Mouse (Mus musculus) intestine, embryonic 14.5 days (tissue): ENCODE data around the gene Ly6g6f. TPM values are rescaled to one million over a fixed set of nuclear protein-coding genes. Genes with fewer than 3 reads are reported as not detected.

Experiments
- ATAC-seq: fragments of 200-750 bp; cut with Nextera tagmentation; replicated peaks from 2 replicates; pipeline ENCODE4 v1.8.0; 2017; ENCODE audit warnings: low read depth, moderate number of reproducible peaks, moderate TSS enrichment, moderate library complexity; ENCODE audit not compliant: low FRiP score, low TSS enrichment
- DNase-seq: peaks from one replicate; pipeline ENCODE4 v3.0.0-alpha.2; 2018; ENCODE audit warnings: low spot score
- H3K27ac ChIP-seq: fragments of 300-500 bp; sonication (generic); 2 replicates; pipeline ENCODE4 v1.5.1; 2014; ENCODE audit warnings: low read depth, mild to moderate bottlenecking, control low read depth
- H3K27me3 ChIP-seq: fragments of 300-500 bp; sonication (generic); replicated peaks from 2 replicates; pipeline ENCODE4 v1.6.1; 2014; ENCODE audit warnings: low read length, control low read depth; ENCODE audit not compliant: control insufficient read depth, insufficient read depth
- H3K36me3 ChIP-seq: fragments of 300-500 bp; sonication (generic); 2 replicates; pipeline ENCODE4 v1.6.1; 2014; ENCODE audit warnings: low read length, control low read depth; ENCODE audit not compliant: control insufficient read depth, insufficient read depth
- H3K4me1 ChIP-seq: fragments of 300-500 bp; sonication (generic); replicated peaks from 2 replicates; pipeline ENCODE4 v1.6.1; 2014; ENCODE audit warnings: low read length, control low read depth, mixed read lengths; ENCODE audit not compliant: control insufficient read depth, insufficient read depth
- H3K4me2 ChIP-seq: fragments of 300-500 bp; sonication (generic); 2 replicates; pipeline ENCODE4 v1.6.1; 2014; ENCODE audit warnings: low read length
- H3K4me3 ChIP-seq: fragments of 300-500 bp; sonication (generic); 2 replicates; pipeline ENCODE4 v1.5.1; 2014; ENCODE audit warnings: low read depth, low read length, control low read depth, mixed read lengths
- H3K9ac ChIP-seq: fragments of 300-500 bp; sonication (generic); 2 replicates; pipeline ENCODE4 v1.6.1; 2014; ENCODE audit warnings: mild to moderate bottlenecking, low read length
- H3K9me3 ChIP-seq: fragments of 300-500 bp; sonication (generic); 2 replicates; pipeline ENCODE4 v1.6.1; 2016; ENCODE audit warnings: low read length, control low read depth; ENCODE audit not compliant: control insufficient read depth
- WGBS: fragments of 180-500 bp; shearing (Covaris S2); extraction: QIAGEN DNeasy Blood & Tissue Kit; methylation state at CpG from one replicate; pipeline ENCODE4 v1.1.7; 2014; 5-methylcytosine and 5-hydroxymethylcytosine counted together
- polyA plus RNA-seq: library from polyadenylated mRNA; unstranded; fragments of >200 nt; fragmentation: Nextera tagmentation; extraction: Ambion mirVana; gene quantifications from 2 replicates; pipeline ENCODE4 v1.2.1, GENCODE M21; 2014

Ly6g6f gene
- polyA plus RNA-seq, 1 experiment from 2014 or later: not detected

- Histone ChIP-seq H3K4me2 (no peak overlapping the region), H3K4me1 (peaks cover 5% of the 10 kb centered on the region), H3K9ac (no peak overlapping the region), H3K4me3 (no peak overlapping the region), H3K27ac (peak overlapping the region; percentile 9; the same call in 1 of the 2 replicates), H3K9me3 (no peaks in the 10 kb centered on the region), H3K27me3 (no peaks in the 10 kb centered on the region), H3K36me3 (peaks cover 61% of the 10 kb centered on the region)
- DNase-seq (no peak), ATAC-seq (no peak)
- 68% methylated on average over 8 of the region's 8 CpGs for WGBS
Measured at GRCm38 (mm10) chr17:35102299-35102698, 16.9 kb upstream of the Ly6g6f start.

GRCm38 (mm10) chr17:35101161-35101560 lies 15.8 kb upstream of the Ly6g6f start:
- H3K9ac ChIP-seq: no peak overlapping the region
- H3K27ac ChIP-seq: no peak overlapping the region
- H3K4me1 ChIP-seq: peaks cover 5% of the 10 kb centered on the region
- peaks cover 73% of the 10 kb centered on the region for H3K36me3 ChIP-seq
- WGBS: 89% methylated on average over 11 of the region's 11 CpGs
- no peak overlapping the region for H3K4me2 ChIP-seq
- no peak for ATAC-seq
- no peak overlapping the region for H3K4me3 ChIP-seq
- no peaks in the 10 kb centered on the region for H3K27me3 ChIP-seq
- no peaks in the 10 kb centered on the region for H3K9me3 ChIP-seq
- DNase-seq: no peak

- Histone ChIP-seq H3K27ac (no peak overlapping the region), H3K9me3 (no peaks in the 10 kb centered on the region), H3K9ac (no peak overlapping the region), H3K36me3 (peaks cover 78% of the 10 kb centered on the region), H3K4me1 (peaks cover 5% of the 10 kb centered on the region), H3K4me3 (no peak overlapping the region), H3K4me2 (no peak overlapping the region), H3K27me3 (no peaks in the 10 kb centered on the region)
- ATAC-seq: peak; percentile 40
- DNase-seq: no peak
- 61% methylated on average over 10 of the region's 10 CpGs for WGBS
Measured at GRCm38 (mm10) chr17:35100196-35100765, 14.9 kb upstream of the Ly6g6f start.

- ATAC-seq: no peak
- H3K27ac ChIP-seq: no peak overlapping the region
- no peak overlapping the region for H3K4me2 ChIP-seq
- H3K4me1 ChIP-seq: no peaks in the 10 kb centered on the region
- H3K27me3 ChIP-seq: no peaks in the 10 kb centered on the region
- no peak for DNase-seq
- WGBS: 91% methylated on average over 12 of the region's 12 CpGs
- peaks cover 94% of the 10 kb centered on the region for H3K36me3 ChIP-seq
- H3K9me3 ChIP-seq: no peaks in the 10 kb centered on the region
- no peak overlapping the region for H3K4me3 ChIP-seq
- H3K9ac ChIP-seq: no peak overlapping the region
Measured at GRCm38 (mm10) chr17:35097164-35097655, 11.8 kb upstream of the Ly6g6f start.

- H3K27me3 ChIP-seq: no peaks in the 10 kb centered on the region
- H3K4me1 ChIP-seq: no peaks in the 10 kb centered on the region
- no peaks in the 10 kb centered on the region for H3K9me3 ChIP-seq
- no peak overlapping the region for H3K27ac ChIP-seq
- H3K9ac ChIP-seq: no peak overlapping the region
- H3K36me3 ChIP-seq: peaks cover 92% of the 10 kb centered on the region
- DNase-seq (no peak), ATAC-seq (no peak)
- whole genome bisulfite sequencing: 91% methylated on average over 12 of the region's 12 CpGs
- no peak overlapping the region for H3K4me3 ChIP-seq
- H3K4me2 ChIP-seq: no peak overlapping the region
Measured at GRCm38 (mm10) chr17:35096597-35096996, 11.2 kb upstream of the Ly6g6f start.

- Histone ChIP-seq H3K27me3 (no peaks in the 10 kb centered on the region), H3K27ac (no peak overlapping the region), H3K9ac (no peak overlapping the region), H3K4me1 (peaks cover 11% of the 10 kb centered on the region; the same call in 1 of the 2 replicates), H3K9me3 (no peaks in the 10 kb centered on the region), H3K4me2 (no peak overlapping the region), H3K36me3 (peaks cover 82% of the 10 kb centered on the region), H3K4me3 (no peak overlapping the region)
- WGBS: 86% methylated on average over 15 of the region's 15 CpGs
- DNase-seq (no peak), ATAC-seq (no peak)
Measured at GRCm38 (mm10) chr17:35094475-35095365, 9.3 kb upstream of the Ly6g6f start.

GRCm38 (mm10) chr17:35092403-35093198 lies 7.2 kb upstream of the Ly6g6f start:
- no peaks in the 10 kb centered on the region for H3K9me3 ChIP-seq
- no peak for DNase-seq
- ATAC-seq: no peak
- H3K27me3 ChIP-seq: no peaks in the 10 kb centered on the region
- H3K9ac ChIP-seq: no peak overlapping the region
- no peak overlapping the region for H3K27ac ChIP-seq
- H3K4me3 ChIP-seq: no peak overlapping the region
- H3K36me3 ChIP-seq: peaks cover 60% of the 10 kb centered on the region
- H3K4me2 ChIP-seq: no peak overlapping the region
- peaks cover 11% of the 10 kb centered on the region; the same call in 1 of the 2 replicates for H3K4me1 ChIP-seq
- WGBS: 87% methylated on average over 14 of the region's 14 CpGs

GRCm38 (mm10) chr17:35090166-35090932 lies 4.9 kb upstream of the Ly6g6f start:
- Histone ChIP-seq H3K4me3 (peak overlapping the region; percentile 62), H3K27me3 (no peaks in the 10 kb centered on the region), H3K4me2 (peak overlapping the region; percentile 84), H3K27ac (no peak overlapping the region), H3K36me3 (peaks cover 42% of the 10 kb centered on the region), H3K9me3 (no peaks in the 10 kb centered on the region), H3K9ac (peak overlapping the region; percentile 89), H3K4me1 (peaks cover 11% of the 10 kb centered on the region; the same call in 1 of the 2 replicates)
- ATAC-seq (no peak), DNase-seq (no peak)
- 71% methylated on average over 8 of the region's 8 CpGs for WGBS
